In the genomic region with DNA sequence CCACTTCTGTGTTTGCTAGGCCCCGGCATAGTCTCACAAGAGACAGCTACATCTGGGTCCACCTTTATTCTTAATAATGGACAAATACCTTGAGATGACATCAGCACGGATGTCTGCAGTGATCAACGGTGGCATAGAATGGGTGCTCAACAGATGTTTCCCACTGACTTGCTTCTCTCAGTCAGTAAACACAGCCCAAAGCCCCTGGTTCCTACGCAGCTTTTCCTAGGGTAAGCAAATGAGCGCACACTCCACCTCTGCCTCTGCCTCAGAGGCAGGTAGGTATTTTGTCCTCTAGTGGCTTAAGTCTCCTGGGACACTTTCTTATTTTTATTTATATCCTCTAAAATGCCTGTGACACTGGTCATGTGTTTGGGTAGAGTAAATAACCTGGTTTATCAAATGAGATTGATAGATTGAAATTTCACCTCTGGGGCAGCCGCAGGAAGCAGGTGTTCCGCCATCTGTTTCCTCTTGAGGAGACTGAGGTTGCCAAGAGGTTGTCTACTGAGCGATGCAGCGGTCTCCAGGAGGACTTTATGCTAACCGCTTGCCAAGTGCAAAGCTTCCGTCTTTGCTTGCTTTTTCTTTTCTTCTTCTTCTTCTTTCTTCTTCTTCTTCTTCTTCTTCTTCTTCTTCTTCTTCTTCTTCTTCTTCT, we compare ENCODE assay signal across 13 mouse cellular contexts.
DNase-seq lines count a peak whose midpoint lies in the region; TF ChIP-seq lines count a peak whose summit lies in the region.
"Had no signal": no experiment of that assay in that cellular context is flagged by ENCODE, and none has a peak within 500 bp of the region (broad histone marks: within the 10 kb centered on the region; RNA-seq: fewer than 3 reads in every experiment).

No protein-coding gene starts in this region.

- H3K36me3 ChIP-seq in spleen, adult 2 months (ENCODE audit: control insufficient read depth, insufficient read depth, low read length), result no peaks in the 10 kb centered on the region
- H3K36me3 ChIP-seq: embryonic facial prominence, embryonic 15.5 days; intestine, embryonic 15.5 days; neural tube, embryonic 13.5 days had no signal

- H3K4me1 ChIP-seq in spleen, adult 2 months (ENCODE audit: control insufficient read depth, insufficient read depth, insufficient read length), result peaks cover 15% of the 10 kb centered on the region; the same call in 1 of the 2 replicates
- H3K4me1 ChIP-seq: embryonic facial prominence, embryonic 15.5 days; intestine, embryonic 15.5 days had no signal

- H3K27ac ChIP-seq in spleen, adult 2 months (ENCODE audit: insufficient read depth, low read length), result peak overlapping the region; percentile 15
- no peak overlapping the region for H3K27ac ChIP-seq in layer of hippocampus, adult 2 months
- H3K27ac ChIP-seq: embryonic facial prominence, embryonic 15.5 days; intestine, embryonic 15.5 days; neural tube, embryonic 13.5 days had no signal

- no peaks in the 10 kb centered on the region for H3K27me3 ChIP-seq in spleen, adult 2 months (ENCODE audit: control insufficient read depth, insufficient read depth, low read length)
- H3K27me3 ChIP-seq: embryonic facial prominence, embryonic 15.5 days; intestine, embryonic 15.5 days; neural tube, embryonic 13.5 days had no signal

- TF ChIP-seq POLR2A in spleen, adult 2 months (IDR thresholded peaks at IDR 0.05; ENCODE audit: low read depth, low read length), result no peak

- no peak for TF ChIP-seq CTCF in spleen, adult 2 months (IDR thresholded peaks at IDR 0.05; ENCODE audit: extremely low read depth, insufficient read depth, insufficient read length, insufficient replicate concordance)
- no peak for TF ChIP-seq CTCF in layer of hippocampus, adult 2 months (conservative IDR thresholded peaks at IDR 0.05)

- DNase-seq in adrenal gland, adult 8-10 months, result peak; percentile 13
- no peak for DNase-seq in adrenal gland, postnatal 4 days (ENCODE audit: low spot score in 2 of 2)
- DNase-seq in spleen, adult 18-20 months, result peak; percentile 14 to 15
- no peak for DNase-seq in spleen, postnatal 14 days (ENCODE audit: low spot score in 2 of 2)
- peak; percentile 42 to 75 for DNase-seq in spleen, adult 2 months (ENCODE audit: low read depth in 1 of 2, low spot score in 2 of 2)
- DNase-seq in layer of hippocampus, adult 2 months (ENCODE audit: low spot score in 2 of 2), result no peak
- no peak for DNase-seq in layer of hippocampus, postnatal 10 days (ENCODE audit: low spot score in 2 of 2)
- DNase-seq in neural tube, embryonic 10.5 days (ENCODE audit: extremely low spot score, low spot score), result no peak
- DNase-seq: cerebellum, adult 9-11 months; gastrocnemius, postnatal 14 days had no signal

- no peak overlapping the region for H3K4me3 ChIP-seq in spleen, adult 2 months (ENCODE audit: extremely low read depth, insufficient read depth, insufficient read length)
- H3K4me3 ChIP-seq in layer of hippocampus, adult 2 months, result no peak overlapping the region
- H3K4me3 ChIP-seq: embryonic facial prominence, embryonic 15.5 days; intestine, embryonic 15.5 days; neural tube, embryonic 13.5 days had no signal

- 14% methylated on average over 11 of the region's 11 CpGs for WGBS in spleen, adult 2 months

Comparison
In these comparisons a context has a peak if more than half of its experiments do, and no peak if none do; other contexts are left out.
1. DNase-seq: peak in adrenal gland, adult 8-10 months (single experiment), spleen, adult 18-20 months (2 of 2) and spleen, adult 2 months (2 of 2); none in adrenal gland, postnatal 4 days (0 of 2), spleen, postnatal 14 days (0 of 2), layer of hippocampus, adult 2 months (0 of 2), layer of hippocampus, postnatal 10 days (0 of 2) and neural tube, embryonic 10.5 days (single experiment).